Mouse (Mus musculus) layer of hippocampus, adult 9-11 months (tissue): ENCODE data around the gene Dzip3.

ENCODE experiments used
- DNase-seq: peaks from one replicate; pipeline ENCODE4 v3.0.0; 2022

Gene Dzip3

DNA sequence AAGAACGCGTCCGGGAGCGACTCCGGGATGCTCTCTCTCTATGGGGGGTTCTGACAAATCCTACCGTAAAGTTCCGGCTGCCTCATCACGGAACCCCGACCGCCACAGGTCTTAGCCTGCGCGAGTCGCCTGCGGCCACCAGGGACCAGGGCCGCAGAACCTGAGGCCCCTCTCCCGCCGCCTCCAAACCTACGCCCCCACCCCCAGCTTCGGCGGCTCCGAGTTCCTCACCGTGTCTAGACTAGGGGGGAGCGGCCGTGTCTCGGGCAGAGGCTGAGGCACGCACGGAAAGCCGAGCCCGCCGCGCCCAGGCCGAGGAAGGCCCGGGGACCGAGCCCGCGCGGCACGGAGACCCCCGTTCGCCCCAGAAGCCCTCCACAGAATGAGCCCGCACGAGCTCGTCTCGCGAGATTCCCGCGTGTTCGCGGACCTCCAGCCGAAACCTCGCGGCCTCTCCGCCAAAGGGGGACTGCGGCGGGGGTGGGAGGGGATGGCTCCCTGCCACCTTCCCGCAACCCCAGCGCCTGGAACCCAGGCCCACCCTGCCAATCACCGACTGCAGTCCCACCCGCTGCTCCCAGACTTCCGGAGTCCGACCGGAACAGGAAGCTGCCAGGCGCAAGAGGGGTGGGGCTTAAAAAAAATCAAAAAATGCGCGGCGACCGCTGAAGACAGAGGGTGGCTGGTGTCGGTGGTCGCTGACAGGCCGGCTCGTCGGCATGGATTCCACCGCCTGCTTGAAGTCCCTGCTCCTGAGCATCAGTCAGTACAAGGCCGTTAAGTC is at the start of gene Dzip3, which contains the start of gene Cip2a:
Gene Dzip3, minus strand, starts transcription at position 607 of the 784 bp plus-strand sequence.
Gene Cip2a, plus strand, starts transcription at position 627 of the 784 bp plus-strand sequence.
- DNase-seq: peak; percentile 92

DNA sequence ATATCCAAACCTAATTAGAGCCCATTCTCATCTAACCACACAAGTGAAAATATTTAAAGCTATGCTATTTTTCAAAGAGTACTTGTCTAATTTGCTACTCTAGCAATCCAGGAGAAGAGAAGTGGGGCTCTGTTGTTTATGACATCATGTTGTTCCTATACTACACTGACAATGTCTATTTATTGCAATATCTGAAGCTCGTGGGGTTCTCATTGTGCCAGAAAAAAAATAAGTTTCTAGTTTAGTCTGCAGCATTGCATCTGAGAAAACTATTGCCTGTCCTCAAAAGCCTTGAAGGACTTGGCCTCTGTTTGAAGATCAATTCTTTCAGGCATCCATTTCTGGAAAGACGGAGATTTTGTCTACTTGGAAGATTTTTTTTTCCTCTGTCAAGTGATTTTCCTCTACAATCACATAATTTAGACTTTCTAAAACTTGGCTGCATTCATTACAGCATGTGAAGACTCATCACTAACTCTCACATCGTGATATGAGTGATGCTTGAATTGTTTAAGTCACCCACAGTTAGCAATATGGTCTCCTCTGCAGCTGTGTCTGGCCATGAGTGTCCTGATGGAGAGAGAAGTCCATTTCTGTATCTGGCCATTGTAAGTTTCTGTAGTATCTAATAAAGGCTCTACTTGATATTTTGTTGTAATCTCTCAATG is 46.7 kb upstream of the Dzip3 start:
- DNase-seq: no peak

DNA sequence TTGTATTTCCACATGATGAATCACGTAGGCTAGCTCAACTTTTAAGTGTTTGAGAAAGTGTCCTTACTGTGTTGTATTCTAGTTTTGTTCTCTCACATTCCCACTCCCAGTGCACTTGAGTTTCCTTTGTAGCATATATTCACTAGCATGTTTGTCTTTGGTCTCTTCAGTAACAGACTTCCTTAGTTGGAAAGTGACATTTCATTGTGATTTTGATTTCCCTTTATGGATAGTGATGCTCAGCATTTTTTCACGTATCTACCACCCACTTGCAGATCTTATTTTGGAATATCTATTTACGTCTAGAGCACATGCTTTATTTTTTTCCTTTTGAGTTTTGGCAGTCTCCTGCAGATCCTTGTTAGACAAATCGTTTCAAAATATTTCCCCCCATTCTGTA is 43.8 kb upstream of the Dzip3 start:
- DNase-seq: no peak

DNA sequence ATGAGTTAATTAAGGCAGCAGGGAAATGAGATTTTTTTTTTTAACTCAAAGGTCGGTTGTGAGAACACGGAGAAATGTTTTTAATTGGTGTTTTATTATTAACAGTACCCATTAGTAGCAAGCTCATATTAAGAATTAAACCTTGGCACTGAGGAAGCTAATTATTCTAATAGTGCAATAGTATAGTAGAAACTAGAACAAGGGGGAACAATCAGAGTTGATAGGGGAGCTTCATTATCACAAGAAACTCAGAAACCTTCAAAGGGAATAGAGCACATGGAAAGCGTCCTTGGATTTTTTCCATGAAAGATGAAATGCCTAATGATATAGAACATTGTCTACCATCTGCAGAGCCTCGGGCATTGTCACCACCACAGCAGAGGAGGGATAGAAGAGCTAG is 41.9 kb upstream of the Dzip3 start:
- no peak for DNase-seq

DNA sequence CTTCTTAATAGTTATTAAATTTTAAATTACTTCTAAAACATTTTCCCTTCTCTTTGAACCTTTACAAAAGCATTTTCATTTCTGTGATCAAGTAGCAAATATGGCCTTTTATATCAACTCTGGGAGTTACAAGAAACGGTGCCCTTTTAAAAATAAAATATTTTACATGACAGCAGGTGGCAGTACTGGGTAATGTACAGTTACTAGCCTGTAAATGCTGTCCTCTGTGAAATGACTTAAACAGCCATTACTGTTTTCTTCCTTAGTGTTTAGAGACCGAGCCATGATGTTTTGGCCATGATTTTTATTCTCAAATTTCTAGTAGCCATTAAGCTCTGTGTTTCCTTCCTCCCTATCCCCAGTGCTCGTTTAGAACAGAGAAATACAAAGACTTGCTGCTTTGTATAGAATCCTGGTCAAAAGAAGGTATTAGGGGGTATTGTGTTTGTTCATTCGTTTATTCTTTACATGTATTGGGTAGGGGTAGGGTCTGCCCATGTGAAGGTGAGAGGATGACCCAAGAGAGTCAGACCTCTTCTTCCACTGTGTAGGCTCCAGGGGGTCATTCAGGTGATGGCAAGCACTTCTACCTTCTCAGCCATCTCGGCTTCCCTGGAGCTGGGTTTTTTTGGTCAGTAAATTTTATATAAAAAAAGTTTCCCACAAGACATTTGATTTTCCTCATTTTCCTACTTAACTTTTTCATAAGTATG is 22.8 kb upstream of the Dzip3 start:
- DNase-seq: no peak

DNA sequence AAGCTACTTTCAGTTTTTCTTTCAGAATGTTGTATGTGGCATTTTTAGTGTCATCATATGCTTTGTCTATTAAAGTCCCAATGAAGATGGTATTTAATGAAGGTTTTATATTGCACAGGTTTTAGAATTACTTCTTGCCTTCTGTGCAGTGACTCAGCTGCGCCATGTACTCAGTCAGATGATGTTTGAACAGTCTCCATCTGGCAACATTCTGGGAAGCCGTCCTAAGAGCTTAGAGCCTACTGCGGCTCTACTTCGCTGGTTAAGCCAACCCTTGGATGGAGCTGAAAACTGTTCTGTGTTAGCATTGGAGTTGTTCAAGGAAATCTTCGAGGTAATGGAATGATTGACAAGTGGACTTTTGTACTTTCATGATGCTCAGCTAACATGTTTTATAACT is 10.2 kb upstream of the Dzip3 start:
- peak; percentile 64 for DNase-seq

DNA sequence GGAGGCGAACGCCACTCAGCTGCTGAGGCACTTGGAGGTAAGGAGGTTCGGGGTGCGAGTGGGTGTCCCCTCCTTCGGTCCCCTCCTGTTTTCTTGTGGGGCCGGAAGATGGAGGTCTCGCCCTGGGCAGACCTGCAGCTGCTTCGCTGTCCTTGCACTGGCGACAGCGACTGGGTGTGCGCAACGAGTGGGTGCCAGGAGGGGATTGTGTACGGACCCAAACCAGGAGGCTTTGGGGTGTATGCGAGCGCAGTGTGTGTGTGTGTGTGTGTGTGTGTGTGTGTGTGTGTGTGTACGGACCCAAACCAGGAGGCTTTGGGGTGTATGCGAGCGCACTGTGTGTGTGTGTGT is 353 bp upstream of the Dzip3 start:
- DNase-seq: no peak

DNA sequence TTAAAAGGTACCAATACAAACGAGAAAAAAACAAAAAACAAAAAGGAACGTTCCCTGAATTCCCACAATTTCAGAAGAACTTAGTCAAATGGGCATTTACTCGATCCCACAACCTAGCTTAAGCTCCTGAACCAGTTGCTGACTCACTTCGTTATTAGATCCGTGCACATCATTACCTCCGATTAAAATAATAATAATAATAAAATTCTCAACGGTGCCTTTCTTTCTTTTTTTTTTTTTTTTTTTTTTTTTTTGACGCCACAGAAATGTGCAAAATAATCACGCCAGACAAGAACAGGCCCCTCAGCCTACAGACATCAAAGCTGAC is 770 bp downstream of the Dzip3 start:
- no peak for DNase-seq

DNA sequence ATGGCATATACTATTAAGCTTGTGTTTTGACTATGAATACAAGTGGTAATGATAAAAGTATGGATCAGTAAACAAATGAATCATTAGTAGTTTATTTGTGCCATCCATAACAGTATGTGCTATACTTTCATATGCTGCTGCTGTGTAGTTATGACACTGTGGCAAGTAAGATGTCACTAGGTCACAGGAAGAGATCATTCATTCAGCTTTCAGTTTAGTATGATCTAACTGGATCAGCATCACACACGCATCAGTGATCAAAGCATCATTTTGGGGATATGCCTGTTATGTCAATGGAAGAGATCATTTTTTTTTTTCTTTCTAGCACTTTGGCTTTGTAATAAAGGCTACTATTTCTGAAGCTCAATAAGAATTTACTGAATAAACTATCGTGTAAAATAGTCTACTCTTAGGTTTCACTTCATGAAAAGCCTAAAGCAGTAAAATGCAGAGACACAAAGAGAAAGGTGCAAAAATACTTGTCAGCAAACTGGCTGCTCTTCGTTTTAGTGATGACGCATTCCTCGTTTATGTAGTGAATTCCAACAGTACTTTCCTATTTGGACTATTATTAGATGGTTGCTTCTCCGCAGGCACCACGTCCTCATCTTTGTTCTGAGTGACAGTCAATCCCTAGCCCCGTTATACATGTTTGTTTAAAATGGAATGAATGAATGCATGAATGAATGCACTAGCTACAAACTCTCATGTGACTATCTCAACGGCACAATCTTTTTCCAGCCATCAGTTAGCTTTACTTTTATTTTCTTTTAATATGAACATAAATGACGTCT is 1.3 kb downstream of the Dzip3 start:
- no peak for DNase-seq

DNA sequence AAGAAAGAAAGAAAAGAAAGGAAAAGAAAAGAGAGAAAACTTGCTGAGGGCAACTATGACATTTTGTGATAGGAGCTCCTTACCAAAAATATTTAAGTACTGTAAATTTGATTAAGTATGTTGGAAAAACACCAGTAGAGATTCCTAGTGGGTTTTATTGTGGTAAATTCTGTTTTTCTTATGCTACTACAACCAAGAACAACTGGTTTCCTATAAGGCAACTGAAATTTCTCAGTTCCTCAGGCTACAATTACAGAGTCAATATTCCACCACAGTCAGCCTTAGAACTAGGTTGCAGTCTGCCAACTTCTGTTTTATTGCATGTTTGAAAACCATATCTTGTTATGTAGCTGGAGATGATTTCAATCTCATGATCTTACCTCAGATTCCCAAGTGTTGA is 4.3 kb downstream of the Dzip3 start:
- no peak for DNase-seq

DNA sequence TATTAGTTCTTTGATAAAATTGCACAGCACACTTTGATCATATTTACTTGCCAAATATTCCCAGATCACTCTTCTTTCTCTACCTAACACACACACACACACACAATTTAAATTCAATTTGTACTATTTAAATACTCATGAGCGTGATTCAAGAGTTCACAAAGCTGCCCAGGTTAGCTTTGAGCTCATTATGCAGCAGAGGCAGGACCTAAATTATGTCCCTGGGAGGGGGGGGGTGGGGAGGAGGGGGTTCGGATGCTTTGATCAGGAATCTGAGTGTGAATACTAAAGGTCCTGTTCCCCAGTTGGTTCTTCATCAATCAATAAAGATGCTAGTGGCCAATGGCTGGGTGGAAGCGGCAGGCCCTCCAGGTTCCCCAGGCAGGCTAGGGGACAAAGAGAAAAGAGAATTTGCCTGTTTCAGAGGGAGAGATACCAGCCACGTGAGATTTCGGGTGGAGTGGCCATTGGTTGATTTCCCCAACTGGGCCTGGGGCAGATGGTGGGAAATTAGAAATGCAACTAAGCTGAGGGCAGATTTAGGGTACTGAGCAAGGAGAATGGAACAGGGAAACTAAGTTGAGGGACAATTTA is 8.8 kb downstream of the Dzip3 start:
- DNase-seq: no peak

DNA sequence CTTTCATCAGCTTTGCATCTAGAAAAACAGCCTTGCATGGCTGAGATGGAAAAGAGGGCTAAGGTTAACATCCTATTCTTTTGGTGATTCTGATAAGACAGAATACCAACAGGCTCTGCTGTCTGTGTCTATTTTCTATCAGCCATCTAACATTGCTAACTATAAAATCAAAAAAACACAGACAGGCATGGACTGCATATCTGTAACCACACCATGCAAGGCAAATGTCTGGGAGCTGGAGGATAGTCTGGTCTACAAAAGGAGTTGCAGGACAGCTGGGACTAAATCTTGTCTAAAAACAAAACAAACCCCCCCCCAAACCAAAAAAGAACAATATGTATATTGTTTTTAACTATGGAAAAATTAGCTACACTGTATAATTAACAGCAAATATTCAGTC is 14.0 kb downstream of the Dzip3 start:
- no peak for DNase-seq

DNA sequence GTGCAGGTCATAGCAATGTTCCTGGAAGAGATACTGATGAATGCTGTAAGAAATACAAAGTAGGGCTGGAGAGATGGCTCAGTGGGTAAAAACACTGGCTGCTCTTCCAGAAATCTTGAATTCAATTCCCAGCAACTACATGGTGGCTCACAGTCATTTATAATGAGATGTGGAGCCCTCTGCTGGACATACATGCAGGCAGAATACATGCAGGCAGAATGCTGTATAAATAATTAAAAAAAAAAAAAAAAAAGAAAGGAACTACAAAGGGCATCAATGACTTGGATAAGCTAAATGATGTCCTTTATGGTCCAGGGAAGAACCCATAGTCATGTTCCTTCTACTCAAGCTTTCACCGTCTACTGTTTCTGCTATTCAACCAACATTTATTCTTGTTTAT is 20.4 kb downstream of the Dzip3 start:
- no peak for DNase-seq

DNA sequence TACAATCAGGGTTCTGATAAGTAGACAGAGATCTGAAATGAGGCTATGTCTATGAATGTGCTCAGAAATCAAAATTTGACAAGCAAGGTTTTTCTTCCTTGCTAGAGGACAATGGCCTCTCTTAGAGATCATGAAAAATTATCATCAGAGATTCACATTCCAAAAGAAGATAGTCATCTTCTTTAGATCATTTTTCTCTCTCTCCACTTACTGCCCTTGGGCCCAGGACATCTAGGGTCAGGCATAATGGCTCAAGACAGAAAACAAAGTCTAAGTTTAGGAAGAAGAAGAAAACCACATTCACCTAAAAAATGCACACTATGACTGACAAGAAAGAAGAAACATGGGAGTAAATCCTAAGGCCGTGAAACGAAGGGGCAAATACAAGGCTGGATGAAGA is 21.0 kb downstream of the Dzip3 start:
- no peak for DNase-seq

DNA sequence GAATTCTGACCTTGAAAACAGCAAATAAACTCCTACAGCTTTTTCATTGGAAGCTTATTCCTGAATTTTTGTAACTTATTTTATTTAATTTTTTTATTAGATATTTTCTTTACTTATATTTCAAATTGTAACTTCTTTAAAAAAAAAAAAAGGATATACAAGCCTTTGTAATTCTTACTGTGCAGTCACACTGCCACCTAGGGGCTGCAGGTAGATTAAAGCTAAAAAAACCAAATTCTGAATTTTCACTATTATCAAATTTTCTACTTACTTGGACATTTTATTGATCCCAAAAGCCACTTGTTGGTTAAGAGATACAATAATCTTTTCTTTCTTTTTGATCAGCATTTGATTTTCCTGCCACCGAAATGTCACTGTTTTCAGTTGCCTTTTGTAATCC is 52.2 kb downstream of the Dzip3 start:
- DNase-seq: no peak

DNA sequence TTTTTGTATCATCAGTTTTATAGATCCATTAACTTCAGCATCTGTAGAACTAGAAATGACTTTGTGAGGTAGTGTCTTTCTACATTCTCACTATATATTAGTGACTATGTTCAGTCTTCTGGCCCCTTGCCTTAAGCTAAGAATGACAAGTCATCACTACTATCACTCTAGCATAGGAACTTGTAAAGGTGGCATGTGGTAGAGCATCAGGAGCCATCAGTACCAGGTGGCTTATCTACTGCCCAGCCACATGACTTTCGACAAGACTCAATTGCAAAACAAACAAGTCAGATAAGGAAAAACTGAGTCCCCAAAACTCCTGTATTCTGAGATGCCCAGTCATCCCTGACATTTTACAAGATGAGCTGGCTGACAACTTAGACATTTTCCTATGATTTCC is 70.2 kb downstream of the Dzip3 start:
- no peak for DNase-seq

DNA sequence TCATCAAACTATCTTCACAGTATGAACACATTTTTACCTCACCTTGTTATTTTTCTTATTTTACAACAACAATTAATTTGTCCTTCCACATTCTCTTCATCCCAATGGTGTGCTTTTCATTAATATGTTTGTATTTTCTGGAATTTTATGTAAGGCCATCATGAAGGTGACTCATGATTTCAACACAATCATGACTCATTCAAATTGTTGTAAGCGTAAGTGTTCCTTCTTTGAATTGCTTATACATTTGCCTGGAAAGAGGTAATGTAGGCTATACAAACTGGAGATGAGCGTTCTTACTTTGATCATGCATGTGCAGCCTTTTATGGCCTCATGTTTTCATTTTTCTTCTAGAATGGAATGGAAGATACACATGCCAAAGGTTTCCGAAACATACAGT is 80.8 kb downstream of the Dzip3 start:
- no peak for DNase-seq

DNA sequence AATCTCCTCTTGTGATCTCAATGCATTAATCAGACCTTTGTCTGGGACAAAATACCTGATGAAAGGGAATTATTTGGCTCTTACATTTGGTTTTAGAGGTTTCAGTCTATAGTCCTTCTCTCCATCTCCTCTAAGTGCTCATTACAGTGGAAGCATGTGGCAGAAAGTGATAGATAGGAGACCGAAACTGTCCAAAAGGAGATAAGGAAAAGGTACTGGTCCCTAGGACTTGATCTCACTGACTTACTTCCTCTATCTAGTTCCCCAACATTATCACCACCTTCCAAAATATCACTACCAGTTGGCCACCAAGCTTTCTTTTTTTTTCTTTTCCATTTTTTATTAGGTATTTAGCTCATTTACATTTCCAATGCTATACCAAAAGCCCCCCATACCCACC is 82.8 kb downstream of the Dzip3 start:
- no peak for DNase-seq

DNA sequence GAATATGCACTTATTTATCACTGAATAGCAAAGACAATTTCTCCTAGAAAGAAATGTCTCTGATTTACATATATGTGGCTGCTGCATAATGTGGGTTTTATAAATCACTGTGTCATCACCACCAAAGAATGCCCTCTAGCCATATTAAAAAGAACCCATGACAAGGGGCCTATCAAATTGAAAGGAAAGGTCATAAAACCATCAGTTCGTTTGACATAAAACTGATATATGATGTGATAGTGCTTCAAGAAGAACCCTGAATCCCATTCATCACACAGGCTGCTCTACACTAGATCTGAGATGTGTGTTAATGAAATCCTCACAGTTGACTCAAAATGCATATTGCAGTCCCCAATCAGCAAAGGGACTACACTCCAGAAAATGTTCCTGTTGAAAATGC is 94.1 kb downstream of the Dzip3 start:
- no peak for DNase-seq

DNA sequence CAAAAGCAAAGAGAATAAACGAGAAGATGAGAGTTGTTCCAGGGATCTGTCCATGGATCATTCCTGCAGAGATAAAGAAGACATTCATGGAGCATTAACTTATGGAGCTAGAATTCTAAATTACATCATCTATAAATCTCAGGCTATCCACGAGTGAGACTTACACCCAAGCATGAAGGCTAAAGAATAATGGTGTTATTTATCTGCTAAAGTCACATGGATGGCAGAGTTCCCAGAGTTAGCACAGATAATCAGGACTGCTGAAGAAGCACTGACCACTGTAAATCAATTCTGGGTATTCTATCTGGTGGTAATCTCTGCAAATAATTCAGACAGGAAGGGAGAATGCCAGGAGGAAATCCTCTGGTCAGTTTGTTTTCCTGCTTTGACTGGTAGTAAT is 103.2 kb downstream of the Dzip3 start:
- no peak for DNase-seq
